19 mouse cellular contexts compared by ENCODE assay signal in genomic region chr15:64613503-64613902, GRCm38 (mm10).
DNase-seq lines count a peak whose midpoint lies in the region; ATAC-seq and TF ChIP-seq lines count a peak whose summit lies in the region.
"Had no signal": no experiment of that assay in that cellular context is flagged by ENCODE, and none has a peak within 500 bp of the region (broad histone marks: within the 10 kb centered on the region; RNA-seq: fewer than 3 reads in every experiment).

No protein-coding gene starts in this region.

- DNase-seq in embryonic facial prominence, embryonic 10.5 days (ENCODE audit: low spot score) = no peak
- DNase-seq in NIH3T3 (ENCODE audit: low read depth) (peak; percentile 32), MN1 (ENCODE audit: low spot score) (no peak)
- DNase-seq in liver, postnatal 0 days = no peak
- DNase-seq in adrenal gland, adult 2 months = no peak
- DNase-seq: adrenal gland, adult 8-10 months; adrenal gland, postnatal 36 days; cerebellum, adult 2 months; cerebellum, postnatal 10 days; gastrocnemius, postnatal 10 days; kidney, adult 18-20 months had no signal

- 0 out of 2 replicates have a peak, but pooled peaks have one; percentile 25 for TF ChIP-seq POLR2A in embryonic fibroblast, embryonic 13.5 days (IDR thresholded peaks at IDR 0.05; ENCODE audit: low read depth, low read length)

- H3K4me2 ChIP-seq in embryonic facial prominence, embryonic 13.5 days = peak overlapping the region; percentile 24
- H3K4me2 ChIP-seq in liver, postnatal 0 days (ENCODE audit: low read depth, low read length) = no peak overlapping the region
- H3K4me2 ChIP-seq: forebrain, embryonic 15.5 days; heart, embryonic 12.5 days; hindbrain, embryonic 14.5 days; intestine, embryonic 15.5 days had no signal

- no peak overlapping the region for H3K9ac ChIP-seq in embryonic facial prominence, embryonic 13.5 days
- H3K9ac ChIP-seq in liver, postnatal 0 days (replicated peaks) = no peak overlapping the region
- H3K9ac ChIP-seq: forebrain, embryonic 15.5 days; heart, embryonic 12.5 days; hindbrain, embryonic 14.5 days; intestine, embryonic 15.5 days had no signal

- TF ChIP-seq CTCF in embryonic fibroblast, embryonic 13.5 days (IDR thresholded peaks at IDR 0.05; ENCODE audit: borderline replicate concordance, insufficient read depth, low read length) = no peak
- TF ChIP-seq CTCF in liver, postnatal 0 days (IDR thresholded peaks at IDR 0.05; ENCODE audit: low read depth) = no peak

- peaks cover 8% of the 10 kb centered on the region for H3K4me1 ChIP-seq in embryonic facial prominence, embryonic 13.5 days
- H3K4me1 ChIP-seq in embryonic facial prominence, embryonic 10.5 days = peaks cover 7% of the 10 kb centered on the region
- H3K4me1 ChIP-seq in embryonic fibroblast, embryonic 13.5 days (ENCODE audit: control insufficient read depth, insufficient read depth, low read length) = peaks cover 14% of the 10 kb centered on the region
- H3K4me1 ChIP-seq in liver, postnatal 0 days (ENCODE audit: insufficient read depth) = no peaks in the 10 kb centered on the region
- H3K4me1 ChIP-seq: forebrain, embryonic 15.5 days; heart, embryonic 12.5 days; hindbrain, embryonic 10.5 days; intestine, embryonic 15.5 days had no signal

- H3K36me3 ChIP-seq in embryonic facial prominence, embryonic 13.5 days = no peaks in the 10 kb centered on the region
- no peaks in the 10 kb centered on the region for H3K36me3 ChIP-seq in embryonic facial prominence, embryonic 10.5 days (replicated peaks)
- H3K36me3 ChIP-seq in liver, postnatal 0 days (replicated peaks; ENCODE audit: insufficient read depth, low read length) = no peaks in the 10 kb centered on the region
- H3K36me3 ChIP-seq: forebrain, embryonic 15.5 days; heart, embryonic 12.5 days; hindbrain, embryonic 10.5 days; intestine, embryonic 15.5 days had no signal

- no peaks in the 10 kb centered on the region for H3K27me3 ChIP-seq in embryonic facial prominence, embryonic 13.5 days
- H3K27me3 ChIP-seq in embryonic facial prominence, embryonic 10.5 days (replicated peaks; ENCODE audit: low read depth, poor library complexity, severe bottlenecking) = no peaks in the 10 kb centered on the region
- H3K27me3 ChIP-seq in liver, postnatal 0 days (ENCODE audit: insufficient read depth, low read length) = no peaks in the 10 kb centered on the region
- H3K27me3 ChIP-seq: forebrain, embryonic 15.5 days; heart, embryonic 12.5 days; intestine, embryonic 15.5 days had no signal

- H3K9me3 ChIP-seq in embryonic facial prominence, embryonic 13.5 days = no peaks in the 10 kb centered on the region
- H3K9me3 ChIP-seq in embryonic facial prominence, embryonic 10.5 days = no peaks in the 10 kb centered on the region
- H3K9me3 ChIP-seq in liver, postnatal 0 days (ENCODE audit: low read length) = no peaks in the 10 kb centered on the region
- H3K9me3 ChIP-seq: forebrain, embryonic 15.5 days; heart, embryonic 12.5 days; hindbrain, embryonic 10.5 days; intestine, embryonic 15.5 days had no signal

- no peak for ATAC-seq in embryonic facial prominence, embryonic 13.5 days (ENCODE audit: insufficient number of reproducible peaks, insufficient read depth, low FRiP score, low TSS enrichment, low read depth)
- ATAC-seq in liver, postnatal 0 days = no peak
- ATAC-seq: forebrain, embryonic 15.5 days; intestine, embryonic 15.5 days had no signal

- H3K27ac ChIP-seq in embryonic facial prominence, embryonic 13.5 days = peak overlapping the region; percentile 48; the same call in 1 of the 2 replicates
- no peak overlapping the region; the same call in 1 of the 2 replicates for H3K27ac ChIP-seq in embryonic facial prominence, embryonic 10.5 days (replicated peaks)
- H3K27ac ChIP-seq in embryonic fibroblast, embryonic 13.5 days (ENCODE audit: insufficient read depth, low read length) = peak overlapping the region; percentile 28
- H3K27ac ChIP-seq in liver, postnatal 0 days (ENCODE audit: low read depth) = no peak overlapping the region
- H3K27ac ChIP-seq: forebrain, embryonic 15.5 days; hindbrain, embryonic 10.5 days; hindbrain, embryonic 14.5 days; intestine, embryonic 15.5 days had no signal

- TF ChIP-seq EP300 in liver, postnatal 0 days (IDR thresholded peaks at IDR 0.05; ENCODE audit: low read depth) = no peak

- H3K4me3 ChIP-seq in embryonic facial prominence, embryonic 13.5 days = no peak overlapping the region
- H3K4me3 ChIP-seq in embryonic facial prominence, embryonic 10.5 days = no peak overlapping the region
- no peak overlapping the region for H3K4me3 ChIP-seq in embryonic fibroblast, embryonic 13.5 days (ENCODE audit: insufficient read depth, low read length)
- H3K4me3 ChIP-seq in liver, postnatal 0 days (ENCODE audit: low read depth, low read length) = no peak overlapping the region
- H3K4me3 ChIP-seq: erythroblast, embryonic 14.5 days; forebrain, embryonic 15.5 days; heart, embryonic 12.5 days; hindbrain, embryonic 10.5 days; intestine, embryonic 15.5 days had no signal

- WGBS in embryonic facial prominence, embryonic 13.5 days = 31% methylated on average over 4 of the region's 4 CpGs
- WGBS in embryonic facial prominence, embryonic 10.5 days = 54% methylated on average over 4 of the region's 4 CpGs
- WGBS in liver, postnatal 0 days (ENCODE audit: insufficient replicate concordance) = 37% methylated on average over 4 of the region's 4 CpGs

Comparison
In these comparisons a context has a peak if more than half of its experiments do, and no peak if none do; other contexts are left out.
1. H3K27ac ChIP-seq: peak in embryonic facial prominence, embryonic 13.5 days (single experiment) and embryonic fibroblast, embryonic 13.5 days (single experiment); none in embryonic facial prominence, embryonic 10.5 days (single experiment) and liver, postnatal 0 days (single experiment).